Mouse (Mus musculus) lung, postnatal 0 days (tissue): ENCODE data around the gene Gps1. TPM values are rescaled to one million over a fixed set of nuclear protein-coding genes. Genes with fewer than 3 reads are reported as not detected.

Source experiments
- ATAC-seq: fragments of 200-750 bp; cut with Nextera tagmentation; 2 replicates; pipeline ENCODE4 v1.8.0; 2017; ENCODE audit warnings: moderate library complexity
- DNase-seq: peaks from one replicate; pipeline ENCODE4 v3.0.0-alpha.2; 2016; ENCODE audit warnings: low spot score
- H3K27ac ChIP-seq: fragments of 300-500 bp; sonication (generic); 2 replicates; pipeline ENCODE4 v1.5.1; 2014; ENCODE audit warnings: antibody characterized with exemption, mild to moderate bottlenecking, low read length, mixed read lengths
- H3K27me3 ChIP-seq: fragments of 300-500 bp; sonication (generic); replicated peaks from 2 replicates; pipeline ENCODE4 v1.6.1; 2014; ENCODE audit warnings: low read length, mixed read lengths; ENCODE audit not compliant: insufficient read depth
- H3K36me3 ChIP-seq: fragments of 300-500 bp; sonication (generic); 2 replicates; pipeline ENCODE4 v1.6.1; 2014; ENCODE audit warnings: low read length, mixed read lengths; ENCODE audit not compliant: insufficient read depth
- H3K4me1 ChIP-seq: fragments of 300-500 bp; sonication (generic); 2 replicates; pipeline ENCODE4 v1.6.1; 2014; ENCODE audit warnings: antibody characterized with exemption, low read depth, low read length, mixed read lengths; ENCODE audit not compliant: insufficient read depth
- H3K4me2 ChIP-seq: fragments of 300-500 bp; sonication (generic); replicated peaks from 2 replicates; pipeline ENCODE4 v1.6.1; 2014; ENCODE audit warnings: low read depth, mild to moderate bottlenecking, low read length, moderate library complexity, mixed read lengths
- H3K4me3 ChIP-seq: fragments of 300-500 bp; sonication (generic); 2 replicates; pipeline ENCODE4 v1.5.1; 2014; ENCODE audit warnings: low read depth, low read length
- H3K9ac ChIP-seq: fragments of 300-500 bp; sonication (generic); replicated peaks from 2 replicates; pipeline ENCODE4 v1.6.1; 2014; ENCODE audit warnings: low read depth, mild to moderate bottlenecking
- H3K9me3 ChIP-seq: fragments of 300-500 bp; sonication (generic); 2 replicates; pipeline ENCODE4 v1.6.1; 2016; ENCODE audit warnings: low read length, mixed read lengths
- CTCF ChIP-seq: IDR thresholded peaks from 2 replicates; pipeline ENCODE4 v1.5.1; 2016; ENCODE audit warnings: antibody characterized with exemption, mild to moderate bottlenecking
- EP300 ChIP-seq: IDR thresholded peaks from 2 replicates; pipeline ENCODE4 v1.6.1; 2016; ENCODE audit warnings: antibody characterized with exemption, mild to moderate bottlenecking, control low read depth
- WGBS: fragments of 180-500 bp; shearing (Covaris S2); extraction: QIAGEN DNeasy Blood & Tissue Kit; methylation state at CpG from one replicate; pipeline ENCODE4 v1.1.7; 2014; 5-methylcytosine and 5-hydroxymethylcytosine counted together
- polyA plus RNA-seq: library from polyadenylated mRNA; unstranded; fragments of >200 nt; fragmentation: Nextera tagmentation; extraction: Ambion mirVana; gene quantifications from 2 replicates; pipeline ENCODE4 v1.2.1, GENCODE M21; 2015

Gene Gps1
- polyA plus RNA-seq: 121 and 131 TPM in 2 replicates

GRCm38 (mm10) chr11:120784064-120784791 is at the start of gene Gps1, which contains the start of gene Rfng:
Gps1 (plus strand) TSS chr11:120784272.
Rfng (minus strand) TSS chr11:120784207.
- peak; percentile 88 for ATAC-seq
- peak within 1 kb of the TSS; percentile 99 for H3K4me2 ChIP-seq
- H3K4me3 ChIP-seq: peak within 1 kb of the TSS; percentile 80
- peak within 1 kb of the TSS; percentile 84 for H3K9ac ChIP-seq
- WGBS: under 1% methylated on average over 71 of the region's 107 CpGs
- peaks cover 12% of the 10 kb centered on the region; the same call in 1 of the 2 replicates for H3K36me3 ChIP-seq
- TF ChIP-seq CTCF: no peak
- TF ChIP-seq EP300: no peak
- H3K27ac ChIP-seq: peak within 1 kb of the TSS; percentile 82
- DNase-seq: peak; percentile 92
- no peaks in the 10 kb centered on the region for H3K9me3 ChIP-seq
- H3K27me3 ChIP-seq: no peaks in the 10 kb centered on the region
- peaks cover 13% of the 10 kb centered on the region; the same call in 1 of the 2 replicates for H3K4me1 ChIP-seq

GRCm38 (mm10) chr11:120736424-120736823 is 47.6 kb upstream of the Gps1 start:
- no peak overlapping the region for H3K4me2 ChIP-seq
- H3K9ac ChIP-seq: no peak overlapping the region
- no peaks in the 10 kb centered on the region for H3K36me3 ChIP-seq
- no peaks in the 10 kb centered on the region for H3K27me3 ChIP-seq
- TF ChIP-seq EP300: no peak
- TF ChIP-seq CTCF: no peak
- ATAC-seq: no peak
- H3K4me3 ChIP-seq: no peak overlapping the region
- 54% methylated on average over 6 of the region's 6 CpGs for WGBS
- peak; percentile 5 for DNase-seq
- no peak overlapping the region for H3K27ac ChIP-seq
- no peaks in the 10 kb centered on the region for H3K9me3 ChIP-seq
- peaks cover 7% of the 10 kb centered on the region; the same call in 1 of the 2 replicates for H3K4me1 ChIP-seq

- no peaks in the 10 kb centered on the region for H3K27me3 ChIP-seq
- H3K9ac ChIP-seq: no peak overlapping the region
- no peak overlapping the region for H3K4me3 ChIP-seq
- no peak overlapping the region for H3K4me2 ChIP-seq
- TF ChIP-seq CTCF (no peak), EP300 (no peak)
- H3K9me3 ChIP-seq: no peaks in the 10 kb centered on the region
- no peak overlapping the region for H3K27ac ChIP-seq
- H3K36me3 ChIP-seq: no peaks in the 10 kb centered on the region
- no peaks in the 10 kb centered on the region for H3K4me1 ChIP-seq
- ATAC-seq: no peak
- DNase-seq: no peak
- WGBS: 75% methylated on average over 5 of the region's 5 CpGs
These were observed 43.1 kb upstream of the Gps1 start for GRCm38 (mm10) chr11:120740981-120741380.

GRCm38 (mm10) chr11:120744121-120744701 is 39.9 kb upstream of the Gps1 start:
- Histone ChIP-seq H3K4me3 (no peak overlapping the region), H3K4me1 (no peaks in the 10 kb centered on the region), H3K9ac (no peak overlapping the region), H3K27me3 (no peaks in the 10 kb centered on the region), H3K36me3 (no peaks in the 10 kb centered on the region), H3K4me2 (no peak overlapping the region), H3K9me3 (no peaks in the 10 kb centered on the region), H3K27ac (peak overlapping the region; percentile 88)
- DNase-seq (peak; percentile 96), ATAC-seq (peak; percentile 92)
- TF ChIP-seq EP300: peak; percentile 99
- TF ChIP-seq CTCF: no peak
- 47% methylated on average over 7 of the region's 7 CpGs for WGBS

- Histone ChIP-seq H3K9me3 (no peaks in the 10 kb centered on the region), H3K4me1 (no peaks in the 10 kb centered on the region), H3K4me2 (no peak overlapping the region), H3K27me3 (no peaks in the 10 kb centered on the region), H3K36me3 (no peaks in the 10 kb centered on the region), H3K4me3 (no peak overlapping the region), H3K27ac (peak overlapping the region; percentile 10; the same call in 1 of the 2 replicates), H3K9ac (no peak overlapping the region)
- peak; percentile 47; the same call in 1 of the 2 replicates for TF ChIP-seq EP300
- TF ChIP-seq CTCF: no peak
- peak; percentile 77 for DNase-seq
- 47% methylated on average over 4 of the region's 4 CpGs for WGBS
- ATAC-seq: no peak
These were observed 36.1 kb upstream of the Gps1 start for GRCm38 (mm10) chr11:120747974-120748373.

GRCm38 (mm10) chr11:120749430-120749829 is 34.6 kb upstream of the Gps1 start:
- WGBS: 66% methylated on average over 8 of the region's 8 CpGs
- H3K36me3 ChIP-seq: no peaks in the 10 kb centered on the region
- peak; percentile 67 for DNase-seq
- no peak overlapping the region for H3K4me2 ChIP-seq
- H3K9ac ChIP-seq: no peak overlapping the region
- no peak overlapping the region for H3K27ac ChIP-seq
- H3K4me1 ChIP-seq: no peaks in the 10 kb centered on the region
- ATAC-seq: no peak
- TF ChIP-seq CTCF: peak; percentile 69
- no peak for TF ChIP-seq EP300
- no peak overlapping the region for H3K4me3 ChIP-seq
- no peaks in the 10 kb centered on the region for H3K9me3 ChIP-seq
- H3K27me3 ChIP-seq: no peaks in the 10 kb centered on the region
